Mouse (Mus musculus) MEL (cell line): Measurements from ENCODE around the gene Csnk2a2. TPM values are rescaled to one million over a fixed set of nuclear protein-coding genes. Genes with fewer than 3 reads are reported as not detected.

Experiments
- DNase-seq: peaks from one replicate; pipeline ENCODE4 v3.0.0; 2011; ENCODE audit warnings: low read depth, low spot score
- H3K27ac ChIP-seq: 2 replicates; pipeline ENCODE4 v1.5.1; 2012; ENCODE audit warnings: low read depth, mild to moderate bottlenecking, control low read depth, low read length, moderate library complexity; ENCODE audit not compliant: control insufficient read depth
- H3K27me3 ChIP-seq, 2 experiments: fragments of 150-350 bp in 1 of 2; sonication (generic) in 1 of 2; 2 replicates each; pipeline ENCODE4 v1.6.1; 2012; ENCODE audit warnings: low read length in 2 of 2, mild to moderate bottlenecking in 2 of 2, improper control_type of control experiment in 1 of 2, moderate library complexity in 1 of 2; ENCODE audit not compliant: insufficient read depth in 2 of 2, control insufficient read depth in 1 of 2
- H3K36me3 ChIP-seq, 2 experiments: 2 replicates each; pipeline ENCODE4 v1.6.1; 2012 to 2014; ENCODE audit warnings: low read length in 2 of 2, improper control_type of control experiment in 1 of 2, inconsistent platforms in 1 of 2, mild to moderate bottlenecking in 1 of 2; ENCODE audit not compliant: insufficient read depth in 2 of 2, control insufficient read depth in 1 of 2
- H3K4me1 ChIP-seq, 2 experiments: fragments of 150-350 bp in 1 of 2; sonication (generic) in 1 of 2; 2 replicates each; pipeline ENCODE4 v1.6.1; 2012; ENCODE audit warnings: low read length in 2 of 2, improper control_type of control experiment in 1 of 2, mild to moderate bottlenecking in 1 of 2; ENCODE audit not compliant: insufficient read depth in 2 of 2, control insufficient read depth in 1 of 2
- H3K4me3 ChIP-seq, 2 experiments: fragments of 150-350 bp in 1 of 2; sonication (generic) in 1 of 2; 2 replicates each; pipeline ENCODE4 v1.5.1; 2012; ENCODE audit warnings: low read depth in 2 of 2, low read length in 2 of 2, mild to moderate bottlenecking in 2 of 2, moderate library complexity in 2 of 2, control low read depth in 1 of 2, improper control_type of control experiment in 1 of 2; ENCODE audit not compliant: control insufficient read depth in 1 of 2, insufficient read depth in 1 of 2
- H3K79me2 ChIP-seq: 2 replicates; pipeline ENCODE4 v1.6.1; 2012; ENCODE audit warnings: mild to moderate bottlenecking, low read length, moderate library complexity; ENCODE audit not compliant: control insufficient read depth, poor library complexity, insufficient read depth
- H3K9ac ChIP-seq: 2 replicates; pipeline ENCODE4 v1.6.1; 2012; ENCODE audit warnings: low read depth, mild to moderate bottlenecking, control low read depth, low read length, moderate library complexity; ENCODE audit not compliant: control insufficient read depth, poor library complexity, severe bottlenecking
- H3K9me3 ChIP-seq: fragments of 150-350 bp; sonication (generic); replicated peaks from 2 replicates; pipeline ENCODE4 v1.6.1; 2012; ENCODE audit warnings: mild to moderate bottlenecking, low read length, improper control_type of control experiment, moderate library complexity; ENCODE audit not compliant: insufficient read depth
- CHD2 ChIP-seq: IDR thresholded peaks from 2 replicates; pipeline ENCODE4 v1.6.1; 2011; ENCODE audit warnings: low read length, improper control_type of control experiment
- CTCF ChIP-seq, 3 experiments: IDR thresholded peaks in 2 of 3; conservative IDR thresholded peaks in 1 of 3; 2 replicates each; pipeline ENCODE4 v1.5.1; 2011 to 2012; ENCODE audit warnings: low read length in 3 of 3, low read depth in 2 of 3, mild to moderate bottlenecking in 2 of 3, improper control_type of control experiment in 1 of 3, inconsistent platforms in 1 of 3, mixed read lengths in 1 of 3, moderate library complexity in 1 of 3; ENCODE audit not compliant: control insufficient read depth in 1 of 3, insufficient read depth in 1 of 3, poor library complexity in 1 of 3, severe bottlenecking in 1 of 3
- ELF1 ChIP-seq: IDR thresholded peaks from 2 replicates; pipeline ENCODE4 v1.6.1; 2014; ENCODE audit warnings: low read depth, mild to moderate bottlenecking, inconsistent platforms, low read length, improper control_type of control experiment, moderate library complexity
- EP300 ChIP-seq, 2 experiments: IDR thresholded peaks; 2 replicates each; pipeline ENCODE4 v1.6.1; 2011; ENCODE audit warnings: improper control_type of control experiment in 2 of 2, low read length in 2 of 2, low read depth in 1 of 2, mild to moderate bottlenecking in 1 of 2
- ETS1 ChIP-seq: IDR thresholded peaks from 2 replicates; pipeline ENCODE4 v1.6.1; 2012; ENCODE audit warnings: low read depth, mild to moderate bottlenecking, inconsistent platforms, low read length, improper control_type of control experiment, moderate library complexity
- GATA1 ChIP-seq: IDR thresholded peaks from 2 replicates; pipeline ENCODE4 v1.6.1; 2011; ENCODE audit warnings: low read depth, low read length, improper control_type of control experiment
- HCFC1 ChIP-seq: IDR thresholded peaks from 2 replicates; pipeline ENCODE4 v1.6.1; 2012; ENCODE audit warnings: low read depth, mild to moderate bottlenecking, inconsistent platforms, low read length, improper control_type of control experiment, moderate library complexity
- JUND ChIP-seq: IDR thresholded peaks from 2 replicates; pipeline ENCODE4 v1.6.1; 2011; ENCODE audit warnings: low read depth, mild to moderate bottlenecking, improper control_type of control experiment, low read length
- KAT2A ChIP-seq: conservative IDR thresholded peaks from 2 replicates; pipeline ENCODE4 v1.6.1; 2012; ENCODE audit warnings: low read depth, low read length, improper control_type of control experiment, inconsistent platforms
- MAFK ChIP-seq: IDR thresholded peaks from 2 replicates; pipeline ENCODE4 v1.6.1; 2011; ENCODE audit warnings: low read depth, mild to moderate bottlenecking, low read length, improper control_type of control experiment, borderline replicate concordance
- MAX ChIP-seq: IDR thresholded peaks from 2 replicates; pipeline ENCODE4 v1.6.1; 2011; ENCODE audit warnings: low read length, improper control_type of control experiment
- MAZ ChIP-seq: IDR thresholded peaks from 2 replicates; pipeline ENCODE4 v1.6.1; 2012; ENCODE audit warnings: low read depth, mild to moderate bottlenecking, inconsistent platforms, low read length, improper control_type of control experiment
- MXI1 ChIP-seq: IDR thresholded peaks from 2 replicates; pipeline ENCODE4 v1.6.1; 2011; ENCODE audit warnings: mild to moderate bottlenecking, low read depth, low read length, improper control_type of control experiment
- MYB ChIP-seq: IDR thresholded peaks from 2 replicates; pipeline ENCODE4 v1.6.1; 2011; ENCODE audit warnings: mild to moderate bottlenecking, low read depth, low read length, improper control_type of control experiment
- MYC ChIP-seq: IDR thresholded peaks from 2 replicates; pipeline ENCODE4 v1.6.1; 2011; ENCODE audit warnings: low read depth, mild to moderate bottlenecking, low read length, improper control_type of control experiment, moderate library complexity
- NELFE ChIP-seq: IDR thresholded peaks from 2 replicates; pipeline ENCODE4 v1.6.1; 2011; ENCODE audit warnings: low read depth, low read length, improper control_type of control experiment
- POLR2AphosphoS5 ChIP-seq: IDR thresholded peaks from 2 replicates; pipeline ENCODE4 v1.6.1; 2012; ENCODE audit warnings: low read depth, borderline replicate concordance, mild to moderate bottlenecking, inconsistent platforms, low read length, moderate library complexity, mixed read lengths
- RCOR1 ChIP-seq: IDR thresholded peaks from 2 replicates; pipeline ENCODE4 v1.6.1; 2012; ENCODE audit warnings: low read depth, mild to moderate bottlenecking, inconsistent platforms, low read length, improper control_type of control experiment
- SIN3A ChIP-seq: IDR thresholded peaks from 2 replicates; pipeline ENCODE4 v1.6.1; 2012; ENCODE audit warnings: low read length, improper control_type of control experiment, inconsistent platforms
- SMC3 ChIP-seq: IDR thresholded peaks from 2 replicates; pipeline ENCODE4 v1.6.1; 2011; ENCODE audit warnings: low read depth, low read length, improper control_type of control experiment
- TAL1 ChIP-seq: IDR thresholded peaks from 2 replicates; pipeline ENCODE4 v1.6.1; 2012; ENCODE audit warnings: mild to moderate bottlenecking, inconsistent platforms, low read length, moderate library complexity, mixed read lengths
- TBP ChIP-seq: IDR thresholded peaks from 2 replicates; pipeline ENCODE4 v1.8.0; 2011; ENCODE audit warnings: low read depth, low read length, improper control_type of control experiment
- TCF12 ChIP-seq: IDR thresholded peaks from 2 replicates; pipeline ENCODE4 v1.6.1; 2014; ENCODE audit warnings: low read depth, mild to moderate bottlenecking, inconsistent platforms, low read length, improper control_type of control experiment, moderate library complexity
- ZKSCAN1 ChIP-seq: IDR thresholded peaks from 2 replicates; pipeline ENCODE4 v1.6.1; 2012; ENCODE audit warnings: low read depth, mild to moderate bottlenecking, inconsistent platforms, low read length, improper control_type of control experiment, moderate library complexity
- ZNF384 ChIP-seq: IDR thresholded peaks from 2 replicates; pipeline ENCODE4 v1.6.1; 2012; ENCODE audit warnings: low read depth, mild to moderate bottlenecking, inconsistent platforms, low read length, improper control_type of control experiment
- polyA plus RNA-seq, 2 experiments: library from polyadenylated mRNA; stranded (reverse) in 1 of 2; unstranded in 1 of 2; fragments of >175 nt in 1 of 2; fragments of >200 nt in 1 of 2; gene quantifications; 2 replicates each; pipeline versions ENCODE4 v1.2.1 to v1.2.4; 2012; ENCODE audit warnings: low replicate concordance in 2 of 2, low read depth in 1 of 2; ENCODE audit not compliant: insufficient read length in 2 of 2, insufficient read depth in 1 of 2, missing spikeins in 1 of 2
- total RNA-seq: library from RNA; depleted of rRNA; stranded (reverse); fragments of 300-350 nt; gene quantifications from 2 replicates; pipeline ENCODE4 v1.2.3, GENCODE M21; 2012

The Csnk2a2 gene
- total and polyA plus RNA-seq, 3 experiments: 44.0 to 121 TPM; not detected in 1

DNA sequence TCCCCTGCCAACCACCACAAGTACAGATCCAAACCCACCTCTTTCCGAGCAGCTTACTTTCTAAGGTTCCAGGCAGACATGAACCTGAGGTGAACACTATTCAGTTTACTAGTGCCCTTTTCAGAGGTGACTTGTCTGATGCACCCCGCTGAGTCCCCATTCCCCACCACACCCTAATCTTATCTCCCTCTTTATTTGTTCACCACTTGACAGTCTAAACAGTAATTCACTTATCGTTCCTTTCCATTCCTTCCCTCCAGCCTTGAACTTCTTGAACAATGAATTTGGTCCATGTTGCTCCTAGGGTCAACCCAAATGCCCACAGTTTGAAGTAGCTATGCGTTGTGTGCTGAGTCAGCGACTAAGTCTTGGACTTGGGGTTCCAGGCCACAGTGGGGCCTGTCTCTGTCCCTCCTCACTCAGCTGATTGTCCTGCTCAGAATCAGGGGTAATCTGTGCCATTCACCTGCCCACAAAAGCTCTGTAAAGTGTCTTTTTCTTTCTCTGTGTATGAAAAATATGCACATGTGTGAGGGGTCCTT lies 49.6 kb downstream of the Csnk2a2 start:
- no peaks in the 10 kb centered on the region for H3K79me2 ChIP-seq
- no peak overlapping the region for H3K4me3 ChIP-seq
- no peaks in the 10 kb centered on the region for H3K9me3 ChIP-seq
- no peaks in the 10 kb centered on the region for H3K27me3 ChIP-seq
- peaks cover 26 to 41% of the 10 kb centered on the region in 2 experiments for H3K4me1 ChIP-seq
- H3K36me3 ChIP-seq: peaks cover 0 to 35% of the 10 kb centered on the region in 2 experiments; a peak in 2 of 4 replicates
- no peak overlapping the region for H3K9ac ChIP-seq
- TF ChIP-seq TAL1 (peak; percentile 80), SIN3A (peak; percentile 79), TBP (no peak), MAX (0 out of 2 replicates have a peak, but pooled peaks have one; percentile 16), ZKSCAN1 (no peak), NELFE (no peak), RCOR1 (peak; percentile 74), GATA1 (peak; percentile 93), ETS1 (peak; percentile 76), ELF1 (no peak), TCF12 (peak; percentile 91), MYC (peak; percentile 26; the same call in 1 of the 2 replicates), POLR2AphosphoS5 (no peak), MYB (peak; percentile 62), MAFK (peak; percentile 67; the same call in 1 of the 2 replicates), EP300 (IDR thresholded peaks at IDR 0.05; ENCODE audit: low read depth in 1 of 2, low read length in 2 of 2) (peak; percentile 92 to 93), HCFC1 (0 out of 2 replicates have a peak, but pooled peaks have one; percentile 36), MAZ (peak; percentile 43; the same call in 1 of the 2 replicates), MXI1 (0 out of 2 replicates have a peak, but pooled peaks have one; percentile 27)
- H3K27ac ChIP-seq: peak overlapping the region; percentile 47
- peak; percentile 71 for DNase-seq

DNA sequence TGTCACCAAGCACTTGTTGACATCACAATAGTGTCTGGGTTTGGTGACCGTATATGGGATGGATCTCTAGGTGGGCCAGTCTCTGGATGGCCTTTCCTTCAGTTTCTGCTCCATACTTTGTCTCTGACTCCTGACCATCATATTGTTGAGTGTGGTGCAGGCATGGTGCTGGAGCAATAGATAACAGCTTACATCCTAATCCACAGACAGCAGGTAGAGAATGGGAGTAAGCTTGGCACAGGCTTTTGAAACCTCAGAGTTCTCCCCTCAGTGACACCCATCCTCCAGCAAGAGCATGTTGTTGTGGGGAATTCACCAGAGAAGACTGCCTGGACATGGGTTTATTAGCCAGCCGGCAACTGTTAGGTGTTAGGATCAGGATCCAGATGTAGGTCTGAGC lies 50.4 kb downstream of the Csnk2a2 start:
- H3K9ac ChIP-seq: no peak overlapping the region
- peaks cover 1% of the 10 kb centered on the region for H3K79me2 ChIP-seq
- peak; percentile 43 for DNase-seq
- TF ChIP-seq GATA1 (peak; percentile 36), EP300 (IDR thresholded peaks at IDR 0.05; ENCODE audit: low read depth in 1 of 2, low read length in 2 of 2) (peak in 1 of 2 experiments; percentile 67; a peak in 2 of 4 replicates), ETS1 (peak; percentile 25; the same call in 1 of the 2 replicates), TAL1 (peak; percentile 84), MAZ (no peak), SMC3 (no peak), MYB (0 out of 2 replicates have a peak, but pooled peaks have one; percentile 10), RCOR1 (0 out of 2 replicates have a peak, but pooled peaks have one; percentile 35), CTCF (IDR thresholded peaks at IDR 0.05 in 2 of 3, conservative IDR thresholded peaks at IDR 0.05 in 1 of 3; ENCODE audit: control insufficient read depth in 1 of 3, insufficient read depth in 1 of 3, low read depth in 2 of 3, low read length in 3 of 3, poor library complexity in 1 of 3, severe bottlenecking in 1 of 3) (no peak), ZNF384 (no peak), KAT2A (no peak), JUND (no peak), TCF12 (peak; percentile 77), CHD2 (no peak)
- TF ChIP-seq, all 39 proteins: peak for 7
- Histone ChIP-seq H3K27ac (peak overlapping the region; percentile 11), H3K9me3 (no peaks in the 10 kb centered on the region), H3K4me1 (peaks cover 26 to 41% of the 10 kb centered on the region in 2 experiments), H3K36me3 (peaks cover 0 to 36% of the 10 kb centered on the region in 2 experiments; a peak in 2 of 4 replicates), H3K4me3 (no peak overlapping the region), H3K27me3 (no peaks in the 10 kb centered on the region)
